8 mouse cellular contexts compared by ENCODE assay signal in genomic region chr10:77252790-77253189, GRCm38 (mm10). TPM values are rescaled to one million over a fixed set of nuclear protein-coding genes. Genes with fewer than 3 reads are reported as not detected.
DNase-seq lines count a peak whose midpoint lies in the region; ATAC-seq and TF ChIP-seq lines count a peak whose summit lies in the region.

No protein-coding gene starts in this region.

- H3K4me3 ChIP-seq in embryonic fibroblast, embryonic 13.5 days (ENCODE audit: insufficient read depth, low read length): no peak overlapping the region
- H3K4me3 ChIP-seq in heart, embryonic 14.5 days (ENCODE audit: control insufficient read depth in 1 of 2, insufficient read depth in 1 of 2, low read depth in 1 of 2, low read length in 2 of 2): no peak overlapping the region
- no peak overlapping the region for H3K4me3 ChIP-seq in kidney, postnatal 0 days (replicated peaks; ENCODE audit: low read depth, low read length)
- no peak overlapping the region for H3K4me3 ChIP-seq in liver, embryonic 12.5 days
- no peak overlapping the region for H3K4me3 ChIP-seq in stomach, embryonic 14.5 days (ENCODE audit: low read depth, low read length)

- H3K4me2 ChIP-seq in heart, embryonic 14.5 days (ENCODE audit: low read length): 0 out of 2 replicates have a peak overlapping the region, but pooled peaks have one; percentile 46
- H3K4me2 ChIP-seq in kidney, postnatal 0 days (ENCODE audit: low read length): no peak overlapping the region
- no peak overlapping the region for H3K4me2 ChIP-seq in liver, embryonic 12.5 days
- H3K4me2 ChIP-seq in stomach, embryonic 14.5 days (replicated peaks; ENCODE audit: low read depth, low read length): no peak overlapping the region

- no peaks in the 10 kb centered on the region for H3K27me3 ChIP-seq in heart, embryonic 14.5 days (ENCODE audit: control insufficient read depth, insufficient read depth, low read length)
- no peaks in the 10 kb centered on the region for H3K27me3 ChIP-seq in kidney, postnatal 0 days (ENCODE audit: insufficient read depth, low read length)
- H3K27me3 ChIP-seq in liver, embryonic 12.5 days (replicated peaks): 0 out of 2 replicates have a peak, but pooled peaks cover 8% of the 10 kb centered on the region
- no peaks in the 10 kb centered on the region for H3K27me3 ChIP-seq in stomach, embryonic 14.5 days (ENCODE audit: control insufficient read depth, insufficient read depth, low read length)

- DNase-seq in CD4-positive, CD25-positive, alpha-beta regulatory T cell, adult 2 months (ENCODE audit: low read depth, low spot score): peak; percentile 82
- DNase-seq in brain, adult 2 months (ENCODE audit: low read depth, low spot score): peak; percentile 90
- peak; percentile 94 for DNase-seq in kidney, postnatal 0 days (ENCODE audit: low spot score)
- peak; percentile 90 for DNase-seq in neural tube, embryonic 10.5 days (ENCODE audit: extremely low spot score, low spot score)

- 0 out of 2 replicates have a peak, but pooled peaks have one; percentile 31 for ATAC-seq in heart, embryonic 14.5 days (ENCODE audit: insufficient number of reproducible peaks, insufficient read depth, low FRiP score, low read depth)
- ATAC-seq in kidney, postnatal 0 days (replicated peaks; ENCODE audit: low FRiP score, low read depth): peak; percentile 29
- peak; percentile 53 for ATAC-seq in liver, embryonic 12.5 days
- peak; percentile 29; the same call in 1 of the 2 replicates for ATAC-seq in stomach, embryonic 14.5 days (ENCODE audit: insufficient number of reproducible peaks, insufficient read depth, low FRiP score, low read depth)

- WGBS in heart, embryonic 14.5 days: 1% methylated on average over 4 of the region's 4 CpGs
- 0% methylated on average over 4 of the region's 4 CpGs for WGBS in kidney, postnatal 0 days
- 2% methylated on average over 4 of the region's 4 CpGs for WGBS in liver, embryonic 12.5 days (ENCODE audit: insufficient replicate concordance)
- WGBS in stomach, embryonic 14.5 days: under 1% methylated on average over 4 of the region's 4 CpGs

- no peaks in the 10 kb centered on the region for H3K36me3 ChIP-seq in heart, embryonic 14.5 days (ENCODE audit: control insufficient read depth, insufficient read depth, low read length)
- H3K36me3 ChIP-seq in kidney, postnatal 0 days (ENCODE audit: insufficient read depth, low read length): no peaks in the 10 kb centered on the region
- H3K36me3 ChIP-seq in liver, embryonic 12.5 days: no peaks in the 10 kb centered on the region
- H3K36me3 ChIP-seq in stomach, embryonic 14.5 days (ENCODE audit: control insufficient read depth, insufficient read depth, low read length): no peaks in the 10 kb centered on the region

- peak; percentile 61; the same call in 1 of the 2 replicates for TF ChIP-seq CTCF in embryonic fibroblast, embryonic 13.5 days (IDR thresholded peaks at IDR 0.05; ENCODE audit: borderline replicate concordance, insufficient read depth, low read length)
- peak; percentile 98 for TF ChIP-seq CTCF in kidney, postnatal 0 days (IDR thresholded peaks at IDR 0.05; ENCODE audit: low read depth)

- peak overlapping the region; percentile 89 for H3K27ac ChIP-seq in embryonic fibroblast, embryonic 13.5 days (ENCODE audit: insufficient read depth, low read length)
- H3K27ac ChIP-seq in heart, embryonic 14.5 days (replicated peaks in 1 of 2; ENCODE audit: control insufficient read depth in 1 of 2, insufficient read depth in 1 of 2, low read depth in 2 of 2, low read length in 2 of 2): peak overlapping the region in 1 of 2 experiments; percentile 73; a peak in 2 of 4 replicates
- H3K27ac ChIP-seq in kidney, postnatal 0 days: no peak overlapping the region
- 0 out of 2 replicates have a peak overlapping the region, but pooled peaks have one; percentile 28 for H3K27ac ChIP-seq in liver, embryonic 12.5 days
- peak overlapping the region; percentile 63; the same call in 1 of the 2 replicates for H3K27ac ChIP-seq in stomach, embryonic 14.5 days (ENCODE audit: low read length)

- H3K9ac ChIP-seq in heart, embryonic 14.5 days (ENCODE audit: low read length): peak overlapping the region; percentile 35; the same call in 1 of the 2 replicates
- no peak overlapping the region for H3K9ac ChIP-seq in kidney, postnatal 0 days (ENCODE audit: low read depth, low read length)
- 0 out of 2 replicates have a peak overlapping the region, but pooled peaks have one; percentile 9 for H3K9ac ChIP-seq in liver, embryonic 12.5 days
- H3K9ac ChIP-seq in stomach, embryonic 14.5 days (replicated peaks; ENCODE audit: low read depth, low read length): no peak overlapping the region

- no peaks in the 10 kb centered on the region for H3K9me3 ChIP-seq in heart, embryonic 14.5 days (ENCODE audit: control insufficient read depth, low read length)
- no peaks in the 10 kb centered on the region for H3K9me3 ChIP-seq in kidney, postnatal 0 days (replicated peaks; ENCODE audit: low read length)
- no peaks in the 10 kb centered on the region for H3K9me3 ChIP-seq in liver, embryonic 12.5 days (replicated peaks)
- no peaks in the 10 kb centered on the region for H3K9me3 ChIP-seq in stomach, embryonic 14.5 days (ENCODE audit: control insufficient read depth, low read depth, low read length)

- TF ChIP-seq POLR2A in embryonic fibroblast, embryonic 13.5 days (IDR thresholded peaks at IDR 0.05; ENCODE audit: low read depth, low read length): no peak

- H3K4me1 ChIP-seq in embryonic fibroblast, embryonic 13.5 days (ENCODE audit: control insufficient read depth, insufficient read depth, low read length): no peaks in the 10 kb centered on the region; the same call in 1 of the 2 replicates
- H3K4me1 ChIP-seq in heart, embryonic 14.5 days (ENCODE audit: control insufficient read depth in 2 of 2, insufficient read depth in 2 of 2, low read length in 2 of 2): peaks cover 19 to 23% of the 10 kb centered on the region in 2 experiments
- H3K4me1 ChIP-seq in kidney, postnatal 0 days (replicated peaks; ENCODE audit: insufficient read depth, low read length): peaks cover 24% of the 10 kb centered on the region
- peaks cover 33% of the 10 kb centered on the region for H3K4me1 ChIP-seq in liver, embryonic 12.5 days
- H3K4me1 ChIP-seq in stomach, embryonic 14.5 days (ENCODE audit: control insufficient read depth, insufficient read depth, low read length): peaks cover 32% of the 10 kb centered on the region

RNA-seq across cellular contexts. Expression of gene Pofut2, which starts 6.2 kb away (rescaled TPM):
- 91.4 and 101 TPM in 2 replicates for polyA plus RNA-seq in embryonic fibroblast, embryonic 13.5 days (2011; ENCODE audit: insufficient read length, low read depth, missing spikeins)
- polyA plus RNA-seq in heart, embryonic 14.5 days (2014; fragmentation: Nextera tagmentation; extraction: Ambion mirVana): 105 TPM in 2 replicates
- polyA plus RNA-seq in kidney, postnatal 0 days (2015; fragmentation: Nextera tagmentation; extraction: Ambion mirVana): 96.9 and 104 TPM in 2 replicates
- 40.7 and 43.2 TPM in 2 replicates for polyA plus RNA-seq in liver, embryonic 12.5 days (2016; fragmentation: Nextera tagmentation; extraction: Ambion mirVana)
- polyA plus RNA-seq in stomach, embryonic 14.5 days (2014; fragmentation: Nextera tagmentation; extraction: Ambion mirVana): 119 and 129 TPM in 2 replicates

Comparison
In these comparisons a context has a peak if more than half of its experiments do, and no peak if none do; other contexts are left out.
1. H3K9ac ChIP-seq: peak in heart, embryonic 14.5 days (single experiment) and liver, embryonic 12.5 days (single experiment); none in kidney, postnatal 0 days (single experiment) and stomach, embryonic 14.5 days (single experiment).
2. Peak in every context shown above with its lines, with median percentiles within 50 percentile points of each other: DNase-seq and ATAC-seq.